Mouse (Mus musculus) kidney, adult 2 months (tissue): ENCODE data around the gene Supv3l1. TPM values are rescaled to one million over a fixed set of nuclear protein-coding genes. Genes with fewer than 3 reads are reported as not detected.

ENCODE experiments used
- DNase-seq: peaks from one replicate; pipeline ENCODE4 v3.0.0; 2021
- H3K27ac ChIP-seq: fragments of 200-500 bp; 2 replicates; pipeline ENCODE4 v1.5.1; 2012; ENCODE audit warnings: low read depth, low read length, control low read depth, inconsistent platforms; ENCODE audit not compliant: insufficient read depth
- H3K27me3 ChIP-seq: fragments of 200-500 bp; replicated peaks from 2 replicates; pipeline ENCODE4 v1.6.1; 2012; ENCODE audit warnings: mild to moderate bottlenecking, moderate library complexity, low read length, inconsistent platforms; ENCODE audit not compliant: control insufficient read depth, insufficient read depth
- H3K36me3 ChIP-seq: fragments of 200-500 bp; 2 replicates; pipeline ENCODE4 v1.6.1; 2012; ENCODE audit warnings: mild to moderate bottlenecking, moderate library complexity, low read length, inconsistent platforms; ENCODE audit not compliant: control insufficient read depth, insufficient read depth
- H3K4me1 ChIP-seq: fragments of 200-500 bp; 2 replicates; pipeline ENCODE4 v1.6.1; 2011; ENCODE audit warnings: low read length; ENCODE audit not compliant: control insufficient read depth, insufficient read depth
- H3K4me3 ChIP-seq: fragments of 200-500 bp; 2 replicates; pipeline ENCODE4 v1.5.1; 2011; ENCODE audit warnings: mild to moderate bottlenecking, low read depth, low read length, control low read depth; ENCODE audit not compliant: insufficient read depth
- CTCF ChIP-seq: fragments of 200-500 bp; conservative IDR thresholded peaks from 2 replicates; pipeline ENCODE4 v1.5.1; 2011; ENCODE audit warnings: low read depth, mild to moderate bottlenecking, control low read depth, low read length, moderate library complexity, mixed read lengths; ENCODE audit not compliant: insufficient read depth, insufficient read length
- POLR2A ChIP-seq: fragments of 200-500 bp; IDR thresholded peaks from one replicate; pipeline ENCODE4 v1.6.1; 2011; ENCODE audit warnings: low read depth, low read length, control low read depth
- WGBS: fragments of 180-500 bp; shearing (Covaris S2); methylation state at CpG from one replicate; pipeline ENCODE4 v1.1.7; 2018; 5-methylcytosine and 5-hydroxymethylcytosine counted together
- polyA plus RNA-seq: library from polyadenylated mRNA; depleted of rRNA; stranded (reverse); fragments of >200 nt; gene quantifications from 2 replicates; pipeline ENCODE4 v1.2.3, GENCODE M21; 2012; rRNA removed

The Supv3l1 gene
- polyA plus RNA-seq, 1 experiment: 25.4 TPM

DNA sequence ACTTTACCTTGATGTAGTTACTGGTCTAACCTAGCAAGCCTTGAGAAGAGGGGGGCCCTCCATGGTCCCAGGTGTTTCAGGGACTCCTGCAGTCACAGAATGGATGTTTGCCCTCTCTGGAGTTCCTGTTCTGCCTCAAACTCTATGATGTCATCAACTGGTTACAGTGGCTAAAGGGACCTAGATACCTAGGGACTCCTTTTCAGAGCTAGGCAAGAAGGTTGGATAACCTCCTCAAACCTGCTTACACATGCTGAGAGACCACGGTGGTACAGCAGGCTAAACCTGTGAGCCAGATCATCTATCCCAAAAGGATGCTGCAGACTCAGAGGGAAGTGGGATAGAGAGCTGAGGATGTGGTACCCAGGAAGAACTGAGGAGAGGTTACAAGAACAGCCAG is 69.7 kb downstream of the Supv3l1 start, which contains the start of gene Hk1:
Gene Hk1, minus strand, starts transcription at position 101 of the 400 bp plus-strand sequence.
- Histone ChIP-seq H3K36me3 (no peaks in the 10 kb centered on the region), H3K27me3 (no peaks in the 10 kb centered on the region), H3K4me1 (no peaks in the 10 kb centered on the region), H3K4me3 (no peak within 1 kb of the TSS), H3K27ac (no peak within 1 kb of the TSS)
- WGBS: 88% methylated on average over 1 of the region's 1 CpGs
- no peak for DNase-seq
- TF ChIP-seq CTCF: no peak
- TF ChIP-seq POLR2A: no peak

Other genes with a start within 250 kb of the Supv3l1 start
- gene Tspan15, start 218.5 kb downstream of the Supv3l1 start, polyA plus RNA-seq: 38.8 and 52.7 TPM in 2 replicates
- 0.58 TPM in 1 of 2 replicates, not detected in the other for gene Tacr2, start 197.3 kb downstream of the Supv3l1 start, polyA plus RNA-seq
- 60.5 and 60.9 TPM in 2 replicates for gene Hk1, start 69.8 kb downstream of the Supv3l1 start, polyA plus RNA-seq
- gene Hkdc1, start 27.2 kb downstream of the Supv3l1 start, polyA plus RNA-seq: 1.1 TPM in 2 replicates
- gene 4930507D05Rik, start 249 bp downstream of the Supv3l1 start, polyA plus RNA-seq: 0.14 and 0.16 TPM in 2 replicates
- 16.7 and 24.5 TPM in 2 replicates for gene Vps26a, start 37.1 kb upstream of the Supv3l1 start, polyA plus RNA-seq
- 20.8 and 34.2 TPM in 2 replicates for gene Srgn, start 77.7 kb upstream of the Supv3l1 start, polyA plus RNA-seq
- 31.0 and 36.1 TPM in 2 replicates for gene Kif1bp, start 128.7 kb upstream of the Supv3l1 start, polyA plus RNA-seq
- 6.8 and 9.3 TPM in 2 replicates for gene Ddx21, start 152.5 kb upstream of the Supv3l1 start, polyA plus RNA-seq
- 8.7 and 14.8 TPM in 2 replicates for gene Ddx50, start 201.5 kb upstream of the Supv3l1 start, polyA plus RNA-seq